Mouse (Mus musculus) liver, embryonic 16.5 days (tissue): ENCODE measurements at regions not wholly inside any gene's neighbourhood (a gene's known extent, or its start where the extent isn't known, plus 50 kb on each side); places are given as distances from the start of the nearest gene placed in this dataset.
"Not testable (repeated sequence)": the region's sequence is repeated elsewhere in the genome, so short reads cannot be mapped to it uniquely, and the experiment has no call there.

Experiments
- ATAC-seq: fragments of 200-750 bp; cut with Nextera tagmentation; 2 replicates; pipeline ENCODE4 v1.8.0; 2017; ENCODE audit warnings: low read depth, mild to moderate bottlenecking, moderate number of reproducible peaks, moderate library complexity
- H3K27ac ChIP-seq: fragments of 300-500 bp; sonication (generic); 2 replicates; pipeline ENCODE4 v1.5.1; 2014; ENCODE audit warnings: mild to moderate bottlenecking, low read length
- H3K27me3 ChIP-seq: fragments of 300-500 bp; sonication (generic); 2 replicates; pipeline ENCODE4 v1.6.1; 2014; ENCODE audit warnings: low read depth, low read length, mixed read lengths; ENCODE audit not compliant: control insufficient read depth, insufficient read depth
- H3K36me3 ChIP-seq: fragments of 300-500 bp; sonication (generic); 2 replicates; pipeline ENCODE4 v1.6.1; 2014; ENCODE audit warnings: mild to moderate bottlenecking; ENCODE audit not compliant: control insufficient read depth, insufficient read depth
- H3K4me1 ChIP-seq: fragments of 300-500 bp; sonication (generic); 2 replicates; pipeline ENCODE4 v1.6.1; 2014; ENCODE audit warnings: low read depth, low read length, mixed read lengths; ENCODE audit not compliant: control insufficient read depth
- H3K4me2 ChIP-seq: fragments of 300-500 bp; sonication (generic); 2 replicates; pipeline ENCODE4 v1.6.1; 2014; ENCODE audit warnings: low read depth, low read length, mixed read lengths
- H3K4me3 ChIP-seq: fragments of 300-500 bp; sonication (generic); 2 replicates; pipeline ENCODE4 v1.5.1; 2014; ENCODE audit warnings: low read depth, mild to moderate bottlenecking, low read length
- H3K9ac ChIP-seq: fragments of 300-500 bp; sonication (generic); 2 replicates; pipeline ENCODE4 v1.6.1; 2014; ENCODE audit warnings: low read depth, low read length
- H3K9me3 ChIP-seq: fragments of 300-500 bp; sonication (generic); replicated peaks from 2 replicates; pipeline ENCODE4 v1.6.1; 2016; ENCODE audit warnings: low read length; ENCODE audit not compliant: control insufficient read depth
- WGBS: fragments of 180-500 bp; shearing (Covaris S2); extraction: QIAGEN DNeasy Blood & Tissue Kit; methylation state at CpG from one replicate; pipeline ENCODE4 v1.1.7; 2014; ENCODE audit not compliant: insufficient replicate concordance; 5-methylcytosine and 5-hydroxymethylcytosine counted together

DNA sequence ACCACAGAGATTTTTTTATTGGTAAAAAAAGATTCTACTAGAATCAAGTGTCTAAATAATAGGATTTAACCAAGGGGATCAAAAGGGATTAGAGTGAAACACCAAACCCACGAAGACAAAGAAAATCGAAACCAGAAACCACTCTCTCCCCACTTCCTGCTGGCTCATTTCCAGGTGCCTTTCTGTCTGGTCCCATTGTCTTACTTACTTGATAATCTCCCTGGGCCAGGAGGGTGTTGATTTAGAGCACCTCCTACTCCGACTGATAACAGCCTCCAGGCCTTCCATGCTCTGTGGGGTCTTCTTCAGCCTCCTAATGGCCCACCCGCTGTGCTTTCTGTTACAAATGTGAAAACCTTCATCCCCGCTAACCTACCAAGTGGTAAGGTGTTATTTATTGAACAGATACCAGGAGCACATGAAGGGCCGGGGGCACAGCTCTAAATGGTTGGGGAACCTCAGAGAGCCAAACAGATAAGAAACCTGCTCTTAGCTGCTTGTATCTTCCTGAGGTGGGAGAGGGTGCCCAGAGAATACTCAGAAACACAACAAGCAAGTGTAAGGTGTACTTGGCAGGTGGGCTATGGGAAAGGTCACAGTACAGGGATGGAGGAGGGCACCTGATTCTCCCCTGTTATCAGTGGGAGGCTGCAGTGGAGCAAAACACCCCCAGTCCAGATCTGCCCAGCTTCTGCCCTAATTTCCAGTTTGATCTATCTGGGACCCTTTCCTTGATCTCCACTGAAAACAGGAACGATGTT, 72.6 kb upstream of the Cpsf6 start:
- Histone ChIP-seq H3K27ac (no peak overlapping the region), H3K9ac (no peak overlapping the region), H3K36me3 (no peaks in the 10 kb centered on the region), H3K4me3 (no peak overlapping the region), H3K4me1 (peaks cover 5% of the 10 kb centered on the region; the same call in 1 of the 2 replicates), H3K27me3 (no peaks in the 10 kb centered on the region), H3K9me3 (no peaks in the 10 kb centered on the region), H3K4me2 (no peak overlapping the region; the same call in 1 of the 2 replicates)
- ATAC-seq: no peak
- WGBS: 28% methylated on average over 7 of the region's 7 CpGs

DNA sequence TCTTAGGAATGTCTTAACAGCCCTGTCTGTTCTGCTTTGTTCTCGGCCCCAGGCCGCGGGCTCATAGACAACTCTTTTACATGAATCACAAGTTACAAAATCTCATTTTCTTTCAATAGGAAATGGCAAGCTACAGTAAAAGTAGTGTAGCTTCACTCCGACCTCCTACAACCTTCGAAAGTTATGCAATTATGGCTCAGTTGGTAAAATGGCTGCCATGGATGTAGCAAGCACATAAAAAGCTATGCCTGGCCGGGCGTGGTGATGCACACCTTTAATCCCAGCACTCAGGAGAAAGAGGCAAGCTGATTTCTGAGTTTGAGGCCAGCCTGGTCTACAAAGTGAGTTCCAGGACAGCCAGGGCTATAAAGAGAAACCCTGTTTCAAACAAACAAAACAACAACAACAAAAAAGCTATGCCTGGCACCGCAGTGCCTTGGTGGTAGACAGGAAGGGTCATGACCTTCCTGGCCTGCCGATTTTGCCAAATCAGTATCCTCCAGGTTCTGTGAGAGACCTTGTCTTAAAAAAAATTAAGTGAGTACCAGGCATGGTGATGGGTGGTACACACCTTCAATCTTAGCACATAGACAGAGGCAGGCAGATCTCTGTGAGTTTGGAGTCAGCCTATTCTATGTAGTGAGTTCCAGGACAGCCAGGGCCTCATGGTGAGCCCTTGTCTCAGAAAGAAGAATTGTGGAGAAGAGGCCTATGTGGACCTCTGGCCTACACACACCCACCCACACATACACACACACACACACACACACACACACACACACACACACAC, 71.8 kb upstream of the Cpsf6 start:
- Histone ChIP-seq H3K27ac (no peak overlapping the region), H3K4me3 (no peak overlapping the region), H3K27me3 (no peaks in the 10 kb centered on the region), H3K9me3 (no peaks in the 10 kb centered on the region), H3K4me1 (peaks cover 5% of the 10 kb centered on the region; the same call in 1 of the 2 replicates), H3K9ac (no peak overlapping the region), H3K4me2 (no peak overlapping the region), H3K36me3 (no peaks in the 10 kb centered on the region)
- ATAC-seq: no peak
- WGBS: 64% methylated on average over 9 of the region's 9 CpGs

DNA sequence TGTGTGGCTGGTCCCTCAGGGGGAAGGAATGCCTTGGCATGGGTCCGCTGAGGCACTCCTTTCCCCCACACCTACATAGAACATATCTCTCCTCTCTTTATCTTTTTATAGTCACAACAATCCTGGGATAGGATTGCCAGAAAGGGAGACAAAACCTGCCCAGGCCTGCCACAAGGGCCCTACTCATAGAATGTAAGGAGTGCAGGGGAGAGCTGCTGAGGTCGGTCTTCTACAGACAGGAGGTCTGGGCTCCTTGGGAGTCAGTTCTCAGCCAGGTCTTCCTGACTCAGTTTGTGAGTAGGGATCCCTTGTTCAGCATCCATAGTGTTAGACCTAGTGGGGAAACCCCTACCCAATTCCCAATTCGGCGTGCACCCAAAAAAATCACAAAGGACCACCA, 70.8 kb upstream of the Cpsf6 start:
- no peak overlapping the region for H3K4me2 ChIP-seq
- no peak overlapping the region for H3K4me3 ChIP-seq
- ATAC-seq: no peak
- H3K9ac ChIP-seq: no peak overlapping the region
- H3K27ac ChIP-seq: no peak overlapping the region
- H3K27me3 ChIP-seq: no peaks in the 10 kb centered on the region
- WGBS: 71% methylated on average over 4 of the region's 4 CpGs
- peaks cover 5% of the 10 kb centered on the region; the same call in 1 of the 2 replicates for H3K4me1 ChIP-seq
- H3K9me3 ChIP-seq: no peaks in the 10 kb centered on the region
- no peaks in the 10 kb centered on the region for H3K36me3 ChIP-seq

DNA sequence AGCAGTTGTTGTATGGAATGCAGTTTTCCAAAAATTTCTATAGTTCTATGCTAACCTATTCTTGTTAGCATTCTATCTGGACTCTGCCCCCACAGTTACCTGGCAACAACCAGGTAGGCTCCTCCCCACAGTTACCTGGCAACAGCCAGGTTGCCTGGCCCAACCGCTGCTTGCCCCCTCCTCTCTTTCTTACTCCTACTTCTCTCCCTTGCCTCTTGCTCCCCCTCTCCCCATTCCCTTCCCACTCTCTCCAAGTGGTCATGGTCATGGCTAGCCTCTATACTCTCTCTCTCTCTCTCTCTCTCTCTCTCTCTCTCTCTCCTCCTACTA, 70.4 kb upstream of the Cpsf6 start:
- Histone ChIP-seq H3K27ac (no peak overlapping the region), H3K36me3 (no peaks in the 10 kb centered on the region), H3K4me2 (no peak overlapping the region), H3K9me3 (no peaks in the 10 kb centered on the region), H3K4me1 (peaks cover 5% of the 10 kb centered on the region; the same call in 1 of the 2 replicates), H3K27me3 (no peaks in the 10 kb centered on the region), H3K9ac (no peak overlapping the region), H3K4me3 (no peak overlapping the region)
- 50% methylated on average over 1 of the region's 1 CpGs for WGBS
- ATAC-seq: no peak

DNA sequence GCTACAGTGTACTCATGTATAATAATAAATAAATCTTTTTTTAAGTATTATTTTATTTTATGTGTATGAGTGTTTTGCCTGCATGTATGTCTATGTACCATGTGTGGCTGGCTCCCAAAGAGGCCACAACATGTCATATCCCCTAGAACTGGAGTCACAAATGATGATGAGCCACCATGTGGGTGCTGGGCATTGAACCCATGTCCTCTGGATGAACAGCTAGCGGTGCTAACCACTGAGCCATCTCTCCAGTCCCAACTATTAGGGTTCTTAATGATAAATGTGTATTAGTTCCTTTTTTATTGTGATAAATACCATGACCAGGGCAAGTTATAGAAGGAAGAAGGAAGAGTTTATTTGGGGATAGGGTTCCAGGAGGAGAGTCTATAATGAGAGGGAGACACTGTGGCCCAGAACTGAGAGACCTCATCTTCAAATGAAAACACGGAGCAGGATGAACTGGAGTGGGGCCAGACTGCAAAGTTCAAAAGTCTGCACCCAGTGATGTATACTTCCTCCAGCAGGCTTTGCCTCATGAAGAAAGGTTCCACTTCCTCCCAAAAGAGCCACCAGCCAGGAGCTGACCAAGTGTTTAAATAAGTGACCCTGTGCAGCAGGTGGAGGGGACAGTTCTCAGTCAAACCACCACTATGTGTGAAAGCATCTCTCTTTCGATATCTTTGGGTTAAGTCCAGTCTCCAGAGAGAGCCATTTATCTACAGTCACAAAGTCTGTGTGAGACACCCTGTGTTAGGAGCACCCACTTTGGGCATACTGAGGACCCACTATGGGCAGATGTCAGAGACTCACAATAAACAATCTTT, 69.8 kb upstream of the Cpsf6 start:
- Histone ChIP-seq H3K27me3 (no peaks in the 10 kb centered on the region), H3K36me3 (no peaks in the 10 kb centered on the region), H3K27ac (no peak overlapping the region), H3K4me1 (peaks cover 5% of the 10 kb centered on the region; the same call in 1 of the 2 replicates), H3K4me3 (no peak overlapping the region), H3K9ac (no peak overlapping the region), H3K4me2 (no peak overlapping the region), H3K9me3 (no peaks in the 10 kb centered on the region)
- WGBS: 50% methylated on average over 3 of the region's 3 CpGs
- ATAC-seq: no peak

DNA sequence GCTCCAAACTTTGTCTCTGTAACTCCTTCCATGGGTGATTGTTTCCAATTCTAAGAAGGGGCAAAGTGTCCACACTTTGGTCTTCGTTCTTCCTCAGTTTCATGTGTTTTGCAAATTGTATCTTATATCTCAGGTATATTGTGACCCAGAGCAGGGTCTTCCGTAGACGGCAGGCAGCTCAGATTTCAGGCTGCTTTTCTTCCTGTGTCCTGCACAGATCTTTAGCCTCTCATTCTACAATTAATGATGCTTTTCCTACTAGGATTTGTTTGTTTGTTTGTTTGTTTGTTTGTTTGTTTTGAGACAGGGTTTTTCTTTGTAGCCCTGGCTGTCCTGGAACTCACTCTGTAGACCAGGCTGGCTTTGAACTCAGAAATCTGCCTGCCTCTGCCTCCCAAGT, 69.0 kb upstream of the Cpsf6 start:
- not testable (repeated sequence) for H3K27me3 ChIP-seq, H3K4me3 ChIP-seq, H3K9ac ChIP-seq, H3K27ac ChIP-seq, H3K4me2 ChIP-seq, ATAC-seq, H3K36me3 ChIP-seq, H3K4me1 ChIP-seq, H3K9me3 ChIP-seq
- WGBS: 77% methylated on average over 3 of the region's 3 CpGs

DNA sequence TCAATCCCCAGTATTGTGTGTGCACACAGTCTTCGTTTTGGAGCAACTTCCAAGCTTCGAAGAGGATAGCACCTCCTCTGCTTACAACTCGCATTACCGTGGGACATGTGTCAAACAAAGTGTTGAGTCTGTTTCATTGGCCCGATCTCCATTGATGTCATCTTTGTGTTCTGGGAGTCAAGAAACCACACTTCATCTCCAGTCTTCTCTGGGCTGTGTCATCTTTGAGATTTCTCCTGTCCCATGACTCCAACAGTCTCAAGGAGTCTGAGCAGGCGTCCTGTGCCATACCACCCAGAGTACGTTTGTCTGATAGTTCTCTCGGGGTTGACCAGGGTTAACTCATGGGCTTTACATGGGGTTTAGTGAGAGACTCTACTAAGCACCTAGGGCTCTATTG, 67.8 kb upstream of the Cpsf6 start:
- Histone ChIP-seq H3K36me3 (no peaks in the 10 kb centered on the region), H3K4me2 (no peak overlapping the region), H3K9me3 (no peaks in the 10 kb centered on the region), H3K4me1 (peaks cover 5% of the 10 kb centered on the region; the same call in 1 of the 2 replicates), H3K9ac (no peak overlapping the region), H3K4me3 (no peak overlapping the region), H3K27me3 (no peaks in the 10 kb centered on the region), H3K27ac (no peak overlapping the region)
- ATAC-seq: no peak
- 73% methylated on average over 8 of the region's 8 CpGs for WGBS

DNA sequence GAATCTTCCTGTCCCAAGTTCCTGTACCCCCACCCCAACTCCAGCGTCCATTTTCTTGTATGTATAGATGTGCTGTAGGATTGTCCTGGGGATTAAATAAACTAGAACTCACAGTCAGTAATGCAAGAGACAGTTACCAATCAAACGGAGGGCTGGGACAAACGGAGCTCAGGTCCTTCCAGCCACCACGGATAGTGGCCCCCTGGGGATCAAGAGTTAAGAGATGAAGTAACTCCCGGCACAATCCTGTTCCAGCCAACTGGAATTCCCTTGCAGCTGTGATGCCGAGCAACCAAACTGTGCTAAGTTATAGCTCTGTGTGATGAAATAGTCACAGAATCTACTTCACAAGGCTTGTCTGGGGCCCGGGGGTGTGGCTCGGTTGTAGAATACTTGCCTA, 67.4 kb upstream of the Cpsf6 start:
- Histone ChIP-seq H3K4me2 (no peak overlapping the region), H3K27ac (no peak overlapping the region), H3K4me3 (no peak overlapping the region), H3K4me1 (peaks cover 1% of the 10 kb centered on the region; the same call in 1 of the 2 replicates), H3K27me3 (no peaks in the 10 kb centered on the region), H3K9me3 (no peaks in the 10 kb centered on the region), H3K9ac (no peak overlapping the region), H3K36me3 (no peaks in the 10 kb centered on the region)
- ATAC-seq: no peak
- 55% methylated on average over 8 of the region's 8 CpGs for WGBS
